Mouse (Mus musculus): Measurements from ENCODE around the gene Ets1. TPM values are rescaled to one million over a fixed set of nuclear protein-coding genes. Genes with fewer than 3 reads are reported as not detected.

Ets1 gene
- polyA plus RNA-seq, 1 experiment from 2014 or later: 25.2 TPM

DNA sequence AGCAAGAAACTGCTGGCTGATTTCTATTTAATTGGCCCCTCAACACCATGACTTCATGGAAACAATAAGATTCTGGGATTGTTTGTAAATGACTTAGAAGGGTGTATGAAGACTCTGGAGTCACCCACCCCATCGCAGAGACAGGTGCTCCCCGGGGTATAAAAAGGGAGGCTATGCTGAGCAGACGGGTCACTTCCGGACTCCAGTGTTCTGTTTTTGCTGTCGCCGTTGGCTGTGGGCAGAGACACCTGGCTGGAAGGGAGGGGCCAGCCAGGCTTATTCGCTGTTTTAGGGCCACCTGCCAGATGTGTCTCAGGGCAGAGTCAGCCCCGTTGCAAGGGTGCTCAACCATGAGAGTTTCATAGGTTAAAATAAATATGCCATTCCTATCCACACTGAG is 111.6 kb downstream of the Ets1 start:
- Histone ChIP-seq H3K27me3 (peaks cover 4% of the 10 kb centered on the region; the same call in 1 of the 2 replicates), H3K9me3 (no peaks in the 10 kb centered on the region), H3K4me3 (no peak overlapping the region), H3K27ac (replicated peaks) (no peak overlapping the region), H3K4me1 (replicated peaks) (no peaks in the 10 kb centered on the region), H3K36me3 (no peaks in the 10 kb centered on the region), H3K9ac (no peak overlapping the region), H3K4me2 (no peak overlapping the region)
- WGBS: 91% methylated on average over 8 of the region's 8 CpGs
- no peak for ATAC-seq (ENCODE audit: low read depth)

DNA sequence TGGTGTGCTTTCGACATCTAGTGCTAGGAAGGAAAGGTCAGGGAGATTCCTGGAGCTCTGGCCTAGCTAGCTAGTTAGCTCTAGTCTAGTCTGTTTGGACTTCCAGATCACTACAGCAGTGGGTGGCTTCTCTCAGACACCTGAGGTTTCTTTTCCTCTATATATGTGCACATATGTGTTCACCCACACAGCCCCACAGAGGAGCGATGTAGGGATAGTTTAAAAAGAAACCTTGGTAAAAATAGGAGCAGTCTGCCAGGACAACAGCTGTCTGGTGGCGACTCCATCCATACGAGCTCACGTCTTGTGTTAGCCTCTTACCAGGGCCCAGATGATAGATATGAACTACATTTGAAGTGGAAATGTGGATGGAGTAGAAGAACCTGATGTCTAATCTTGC is 112.5 kb downstream of the Ets1 start:
- Histone ChIP-seq H3K27me3 (peaks cover 4% of the 10 kb centered on the region; the same call in 1 of the 2 replicates), H3K4me3 (no peak overlapping the region), H3K27ac (replicated peaks) (no peak overlapping the region), H3K36me3 (no peaks in the 10 kb centered on the region), H3K9me3 (no peaks in the 10 kb centered on the region), H3K4me2 (no peak overlapping the region), H3K4me1 (replicated peaks) (no peaks in the 10 kb centered on the region), H3K9ac (no peak overlapping the region)
- no peak for ATAC-seq (ENCODE audit: low read depth)
- 98% methylated on average over 5 of the region's 5 CpGs for WGBS

DNA sequence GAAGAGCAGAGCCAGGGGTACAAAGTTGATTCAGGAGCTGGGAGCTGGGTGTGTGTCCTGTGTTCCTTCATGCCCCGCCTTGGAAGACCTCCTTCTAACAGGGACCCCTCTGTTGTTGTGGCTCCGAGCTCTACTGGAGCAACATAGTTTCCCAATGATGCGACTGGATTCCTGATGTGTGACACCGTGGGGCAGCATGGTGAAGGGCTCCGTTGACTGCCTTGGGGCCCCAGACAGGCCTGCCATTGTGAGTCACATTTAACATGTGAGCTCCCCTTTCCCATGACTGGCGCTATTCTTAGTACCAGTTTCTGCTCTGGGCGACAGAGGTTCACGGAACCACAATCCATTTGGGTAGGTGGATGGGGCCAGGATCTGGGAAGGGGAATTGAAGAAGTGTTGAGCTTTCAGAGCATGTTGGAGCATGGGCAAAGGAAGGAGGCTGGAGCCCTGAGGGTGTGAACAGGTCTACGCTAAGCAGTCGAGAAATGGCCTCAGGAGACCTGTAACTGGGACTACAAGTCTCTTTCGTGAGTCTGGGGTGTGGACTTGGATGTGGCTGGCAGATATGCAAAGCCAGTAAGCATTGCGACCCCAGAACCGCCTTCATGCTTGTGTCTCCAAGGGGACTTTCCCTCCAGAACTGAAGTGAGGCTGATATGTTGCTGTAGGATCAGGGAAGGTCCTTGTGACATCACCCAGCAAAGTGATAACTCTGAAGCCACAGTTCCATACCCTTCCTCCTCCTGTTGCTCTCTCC is 113.9 kb downstream of the Ets1 start:
- H3K9ac ChIP-seq: no peak overlapping the region
- no peak overlapping the region for H3K4me2 ChIP-seq
- no peaks in the 10 kb centered on the region for H3K36me3 ChIP-seq
- 83% methylated on average over 13 of the region's 13 CpGs for WGBS
- no peaks in the 10 kb centered on the region for H3K9me3 ChIP-seq
- no peak overlapping the region for H3K27ac ChIP-seq (replicated peaks)
- H3K4me1 ChIP-seq (replicated peaks): no peaks in the 10 kb centered on the region
- no peaks in the 10 kb centered on the region for H3K27me3 ChIP-seq
- H3K4me3 ChIP-seq: no peak overlapping the region
- no peak for ATAC-seq (ENCODE audit: low read depth)

DNA sequence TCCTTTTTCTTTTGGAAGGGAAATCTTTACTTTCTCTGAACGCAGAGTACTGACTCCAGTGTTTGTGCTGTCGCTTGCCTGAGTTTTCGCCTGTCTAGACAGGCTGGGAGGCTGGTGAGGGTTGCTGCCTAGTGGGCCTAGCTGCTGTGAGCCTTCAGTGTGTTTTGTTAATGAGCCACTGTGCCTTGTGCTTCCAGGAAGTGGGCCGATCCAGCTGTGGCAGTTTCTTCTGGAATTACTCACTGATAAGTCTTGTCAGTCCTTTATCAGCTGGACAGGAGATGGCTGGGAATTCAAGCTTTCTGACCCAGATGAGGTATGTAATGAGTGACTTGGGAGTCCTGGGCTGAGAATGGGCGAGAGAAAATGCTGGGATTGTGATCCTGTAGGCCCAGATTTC is 116.6 kb downstream of the Ets1 start:
- H3K27ac ChIP-seq (replicated peaks): no peak overlapping the region
- no peak overlapping the region for H3K4me3 ChIP-seq
- no peaks in the 10 kb centered on the region for H3K36me3 ChIP-seq
- no peaks in the 10 kb centered on the region for H3K9me3 ChIP-seq
- 84% methylated on average over 5 of the region's 5 CpGs for WGBS
- H3K4me2 ChIP-seq: no peak overlapping the region
- no peaks in the 10 kb centered on the region for H3K27me3 ChIP-seq
- no peak for ATAC-seq (ENCODE audit: low read depth)
- no peaks in the 10 kb centered on the region for H3K4me1 ChIP-seq (replicated peaks)
- no peak overlapping the region for H3K9ac ChIP-seq

GRCm38 (mm10) chr9:32754311-32754710 is 118.3 kb downstream of the Ets1 start:
- WGBS: 86% methylated on average over 15 of the region's 15 CpGs
- no peak overlapping the region for H3K4me3 ChIP-seq
- H3K4me1 ChIP-seq (replicated peaks): no peaks in the 10 kb centered on the region
- H3K27ac ChIP-seq (replicated peaks): no peak overlapping the region
- H3K9ac ChIP-seq: no peak overlapping the region
- no peaks in the 10 kb centered on the region for H3K9me3 ChIP-seq
- no peak for ATAC-seq (ENCODE audit: low read depth)
- H3K36me3 ChIP-seq: no peaks in the 10 kb centered on the region
- no peaks in the 10 kb centered on the region for H3K27me3 ChIP-seq
- H3K4me2 ChIP-seq: no peak overlapping the region

- no peak for ATAC-seq (ENCODE audit: low read depth)
- H3K27me3 ChIP-seq: no peaks in the 10 kb centered on the region
- no peak overlapping the region for H3K4me2 ChIP-seq
- H3K27ac ChIP-seq (replicated peaks): no peak overlapping the region
- H3K36me3 ChIP-seq: no peaks in the 10 kb centered on the region
- no peak overlapping the region for H3K4me3 ChIP-seq
- WGBS: 75% methylated on average over 2 of the region's 2 CpGs
- no peak overlapping the region for H3K9ac ChIP-seq
- no peaks in the 10 kb centered on the region for H3K4me1 ChIP-seq (replicated peaks)
- no peaks in the 10 kb centered on the region for H3K9me3 ChIP-seq
These were observed 120.0 kb downstream of the Ets1 start for GRCm38 (mm10) chr9:32756002-32756401.

DNA sequence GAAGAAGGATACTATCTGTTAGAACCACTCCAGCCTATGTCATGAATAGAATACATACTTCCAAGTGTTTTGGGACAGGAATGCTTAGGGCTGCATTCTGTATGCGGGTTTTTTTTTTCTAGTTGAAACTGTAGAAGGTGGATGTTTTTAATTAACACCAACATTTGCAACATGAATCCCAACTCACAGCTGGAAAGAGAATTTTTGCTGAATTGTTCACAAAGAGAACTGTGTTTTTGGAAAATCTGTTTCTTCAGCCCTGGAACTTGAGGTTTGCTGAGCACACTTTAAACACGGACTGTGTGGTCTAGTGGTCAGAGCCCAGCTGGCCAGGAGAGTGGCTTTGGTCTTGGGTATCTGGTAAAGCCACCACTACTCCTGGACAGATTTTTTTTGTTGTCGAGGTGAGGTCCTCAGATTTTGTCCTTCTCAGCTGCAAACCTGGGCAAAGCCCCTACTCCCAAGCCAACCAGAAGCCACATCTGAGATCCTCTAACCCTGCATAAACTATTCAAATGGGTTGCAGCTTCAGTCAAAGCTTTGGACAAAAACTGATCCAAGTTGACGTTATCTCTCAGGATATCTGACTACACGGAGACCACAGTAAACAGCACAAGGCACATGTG is 122.4 kb downstream of the Ets1 start:
- ATAC-seq (ENCODE audit: low read depth): no peak
- H3K4me3 ChIP-seq: no peak overlapping the region
- H3K27me3 ChIP-seq: no peaks in the 10 kb centered on the region
- no peak overlapping the region for H3K9ac ChIP-seq
- H3K9me3 ChIP-seq: no peaks in the 10 kb centered on the region
- H3K36me3 ChIP-seq: no peaks in the 10 kb centered on the region
- H3K4me2 ChIP-seq: no peak overlapping the region
- no peaks in the 10 kb centered on the region for H3K4me1 ChIP-seq (replicated peaks)
- no peak overlapping the region for H3K27ac ChIP-seq (replicated peaks)
- WGBS: 92% methylated on average over 5 of the region's 5 CpGs

- ATAC-seq (ENCODE audit: low read depth): no peak
- Histone ChIP-seq H3K36me3 (no peaks in the 10 kb centered on the region), H3K4me1 (replicated peaks) (no peaks in the 10 kb centered on the region; the same call in 1 of the 2 replicates), H3K4me3 (no peak overlapping the region), H3K4me2 (no peak overlapping the region), H3K9me3 (no peaks in the 10 kb centered on the region), H3K27me3 (no peaks in the 10 kb centered on the region), H3K9ac (no peak overlapping the region), H3K27ac (replicated peaks) (no peak overlapping the region)
- 92% methylated on average over 4 of the region's 4 CpGs for WGBS
These were observed 124.7 kb downstream of the Ets1 start for GRCm38 (mm10) chr9:32760649-32761157.

- Histone ChIP-seq H3K36me3 (no peaks in the 10 kb centered on the region), H3K4me1 (replicated peaks) (no peaks in the 10 kb centered on the region; the same call in 1 of the 2 replicates), H3K9ac (no peak overlapping the region), H3K4me2 (no peak overlapping the region), H3K27me3 (no peaks in the 10 kb centered on the region), H3K4me3 (no peak overlapping the region), H3K9me3 (no peaks in the 10 kb centered on the region), H3K27ac (replicated peaks) (no peak overlapping the region)
- WGBS: 79% methylated on average over 2 of the region's 2 CpGs
- no peak for ATAC-seq (ENCODE audit: low read depth)
These were observed 125.3 kb downstream of the Ets1 start for GRCm38 (mm10) chr9:32761326-32761725.

DNA sequence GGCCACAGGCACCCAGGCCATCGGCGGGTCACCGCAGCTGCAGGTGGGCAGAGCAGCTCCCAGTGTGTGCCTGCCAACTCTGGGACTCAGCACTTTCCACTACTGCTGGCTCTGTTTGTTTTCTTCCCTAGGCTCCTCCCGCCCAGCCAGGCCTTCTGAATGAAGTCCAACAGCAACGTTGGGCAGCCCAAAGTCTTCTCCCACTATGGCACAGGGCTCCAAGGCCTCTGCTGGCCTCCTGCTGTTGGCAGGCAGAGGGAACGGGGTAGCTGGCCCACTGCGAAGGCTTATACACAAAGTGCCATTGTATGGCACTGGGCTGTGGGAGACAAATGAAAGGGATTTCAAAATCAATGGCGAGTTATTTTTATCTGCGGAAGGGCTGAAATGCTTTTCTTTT is 128.4 kb downstream of the Ets1 start:
- Histone ChIP-seq H3K4me2 (no peak overlapping the region), H3K4me3 (no peak overlapping the region), H3K36me3 (no peaks in the 10 kb centered on the region), H3K27ac (replicated peaks) (no peak overlapping the region), H3K9me3 (no peaks in the 10 kb centered on the region; the same call in 1 of the 2 replicates), H3K9ac (no peak overlapping the region), H3K4me1 (replicated peaks) (no peaks in the 10 kb centered on the region; the same call in 1 of the 2 replicates), H3K27me3 (no peaks in the 10 kb centered on the region)
- ATAC-seq (ENCODE audit: low read depth): no peak
- 70% methylated on average over 9 of the region's 9 CpGs for WGBS

- H3K36me3 ChIP-seq: no peaks in the 10 kb centered on the region
- ATAC-seq (ENCODE audit: low read depth): no peak
- H3K4me3 ChIP-seq: no peak overlapping the region
- WGBS: 94% methylated on average over 3 of the region's 3 CpGs
- H3K9me3 ChIP-seq: no peaks in the 10 kb centered on the region; the same call in 1 of the 2 replicates
- H3K4me1 ChIP-seq (replicated peaks): no peaks in the 10 kb centered on the region; the same call in 1 of the 2 replicates
- H3K27me3 ChIP-seq: no peaks in the 10 kb centered on the region
- H3K27ac ChIP-seq (replicated peaks): no peak overlapping the region
- H3K9ac ChIP-seq: no peak overlapping the region
- H3K4me2 ChIP-seq: no peak overlapping the region
These were observed 129.1 kb downstream of the Ets1 start for GRCm38 (mm10) chr9:32765123-32765522.

- no peak overlapping the region for H3K9ac ChIP-seq
- no peak overlapping the region for H3K4me2 ChIP-seq
- no peak for ATAC-seq (ENCODE audit: low read depth)
- H3K27ac ChIP-seq (replicated peaks): no peak overlapping the region
- no peak overlapping the region for H3K4me3 ChIP-seq
- H3K9me3 ChIP-seq: no peaks in the 10 kb centered on the region
- H3K27me3 ChIP-seq: no peaks in the 10 kb centered on the region
- H3K4me1 ChIP-seq (replicated peaks): no peaks in the 10 kb centered on the region
- H3K36me3 ChIP-seq: no peaks in the 10 kb centered on the region
- 86% methylated on average over 1 of the region's 1 CpGs for WGBS
These were observed 142.8 kb downstream of the Ets1 start for GRCm38 (mm10) chr9:32778866-32779265.
